Mouse (Mus musculus): ENCODE data around the gene Slc4a7.
"Not testable (repeated sequence)": the region's sequence is repeated elsewhere in the genome, so short reads cannot be mapped to it uniquely, and the experiment has no call there.

Gene Slc4a7

GRCm38 (mm10) chr14:14800810-14801209 is 98.7 kb downstream of the Slc4a7 start:
- no peak for DNase-seq

GRCm38 (mm10) chr14:14803115-14803514 is 101.0 kb downstream of the Slc4a7 start, which contains the start of gene Nek10:
Gene Nek10, plus strand, starts transcription at chr14:14803415.
- not testable (repeated sequence) for DNase-seq

- no peak for DNase-seq
Measured at GRCm38 (mm10) chr14:14803921-14804517, 101.9 kb downstream of the Slc4a7 start.

GRCm38 (mm10) chr14:14804518-14805212 is 102.6 kb downstream of the Slc4a7 start:
- no peak for DNase-seq

- DNase-seq: peak; percentile 89
Measured at GRCm38 (mm10) chr14:14832520-14833240, 130.6 kb downstream of the Slc4a7 start.

- DNase-seq: no peak
Measured at GRCm38 (mm10) chr14:14833498-14833897, 131.4 kb downstream of the Slc4a7 start.

GRCm38 (mm10) chr14:14834266-14834665 is 132.2 kb downstream of the Slc4a7 start:
- DNase-seq: peak; percentile 21

- peak; percentile 22 for DNase-seq
Measured at GRCm38 (mm10) chr14:14837627-14838026, 135.5 kb downstream of the Slc4a7 start.

GRCm38 (mm10) chr14:14838109-14838508 is 136.0 kb downstream of the Slc4a7 start:
- DNase-seq: peak; percentile 82

- DNase-seq: no peak
Measured at GRCm38 (mm10) chr14:14842734-14843530, 140.9 kb downstream of the Slc4a7 start.

Data from cerebellum, adult 11-12 months (tissue).